Mouse (Mus musculus): Measurements from ENCODE around the gene Psg17. TPM values are rescaled to one million over a fixed set of nuclear protein-coding genes. Genes with fewer than 3 reads are reported as not detected.

Psg17 gene
- polyA plus RNA-seq, 1 experiment = 0.01 TPM

DNA sequence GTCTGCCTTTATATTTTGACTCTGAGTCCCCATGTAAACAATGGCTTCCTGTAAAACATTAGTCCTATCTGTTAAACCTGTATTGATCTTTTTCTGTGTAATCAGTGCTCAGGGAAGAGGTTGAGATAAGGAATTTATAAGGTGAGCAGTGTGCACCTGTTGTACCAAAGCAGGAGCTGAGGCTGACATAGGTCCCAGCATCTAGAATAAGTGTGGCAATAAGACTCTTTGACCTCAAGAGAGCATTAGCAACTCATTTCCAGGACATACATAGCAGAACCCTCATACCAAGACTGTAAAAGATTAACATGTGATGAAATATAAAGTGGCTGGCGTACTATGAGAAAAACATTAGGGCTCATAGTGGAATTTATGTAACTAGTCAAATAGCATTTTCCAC lies 27.0 kb upstream of the Psg17 start:
- TF ChIP-seq MYOD1 (IDR thresholded peaks at IDR 0.05; ENCODE audit: control insufficient read depth in 1 of 3, insufficient read length in 2 of 3, low read depth in 2 of 3) (no peak), TCF3 (IDR thresholded peaks at IDR 0.05; ENCODE audit: insufficient read length, low read depth) (no peak), MYOG (IDR thresholded peaks at IDR 0.05; ENCODE audit: control insufficient read depth in 1 of 3, insufficient read depth in 1 of 3, insufficient read length in 2 of 3, low read depth in 2 of 3) (no peak), TCF12 (IDR thresholded peaks at IDR 0.05; ENCODE audit: insufficient read depth, poor library complexity, severe bottlenecking) (no peak), E2F4 (IDR thresholded peaks at IDR 0.05; ENCODE audit: insufficient read depth) (no peak), POLR2AphosphoS2 (IDR thresholded peaks at IDR 0.05; ENCODE audit: insufficient read length, low read depth) (no peak), USF1 (IDR thresholded peaks at IDR 0.05; ENCODE audit: low read depth) (no peak), SRF (IDR thresholded peaks at IDR 0.05; ENCODE audit: control insufficient read depth, insufficient read length, low read depth) (no peak)

DNA sequence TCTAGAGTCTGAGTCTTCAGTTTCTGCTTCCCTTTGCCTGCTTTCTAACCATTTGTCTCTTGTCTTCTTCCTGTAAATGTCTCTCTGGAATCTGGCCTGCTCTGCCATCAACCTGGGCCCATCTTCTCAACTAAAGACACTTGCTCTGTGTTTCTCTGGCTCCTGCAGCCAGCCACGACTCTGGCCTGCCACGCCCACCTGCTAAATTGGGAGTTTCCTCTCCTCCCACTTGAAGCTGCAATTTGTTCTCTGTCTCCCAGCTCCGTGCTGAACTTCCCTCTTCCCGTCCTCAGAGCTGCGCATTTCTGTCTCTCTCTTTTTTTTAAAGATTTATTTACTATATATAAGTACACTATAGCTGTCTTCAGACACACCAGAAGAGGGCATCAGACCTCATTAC lies 23.4 kb upstream of the Psg17 start:
- TF ChIP-seq POLR2AphosphoS2 (IDR thresholded peaks at IDR 0.05; ENCODE audit: insufficient read length, low read depth) (no peak), MAX (IDR thresholded peaks at IDR 0.05; ENCODE audit: low read depth) (no peak)
- no peaks in the 10 kb centered on the region for H3K36me3 ChIP-seq (ENCODE audit: control insufficient read depth, insufficient read depth)
- no peak overlapping the region for H3K4me2 ChIP-seq (ENCODE audit: low read depth)

More for the DNA sequence above, 27.0 kb upstream of the Psg17 start:
- Histone ChIP-seq H3ac (ENCODE audit: control insufficient read depth, insufficient read length) (no peak overlapping the region), H3K27me3 (ENCODE audit: control insufficient read depth, insufficient read depth, insufficient read length) (no peaks in the 10 kb centered on the region), H3K36me3 (ENCODE audit: control insufficient read depth, insufficient read depth) (no peaks in the 10 kb centered on the region), H3K4me3 (no peak overlapping the region), H3K79me2 (ENCODE audit: control insufficient read depth, insufficient read depth) (no peaks in the 10 kb centered on the region), H3K4me2 (ENCODE audit: low read depth) (no peak overlapping the region)

DNA sequence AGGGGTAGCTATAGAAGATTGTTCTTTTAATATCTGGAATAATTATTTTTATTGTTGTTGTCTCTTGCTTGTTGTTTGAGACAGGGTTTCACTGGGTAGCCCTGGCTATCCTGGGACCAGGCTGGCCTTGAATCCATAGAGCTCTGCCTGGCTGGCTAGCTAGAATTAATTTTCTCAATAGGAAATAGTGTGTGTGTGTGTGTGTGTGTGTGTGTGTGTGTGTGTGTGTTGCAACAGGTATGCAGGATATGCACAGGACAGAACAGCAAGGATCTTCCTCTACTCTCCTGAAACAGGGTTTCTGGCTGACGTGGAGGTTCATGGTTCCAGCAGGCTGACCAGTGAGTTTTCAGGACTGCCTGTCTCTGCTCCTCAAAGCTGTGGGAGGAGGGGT lies 19.8 kb upstream of the Psg17 start:
- H3K36me3 ChIP-seq (ENCODE audit: control insufficient read depth, insufficient read depth) = no peaks in the 10 kb centered on the region
- TF ChIP-seq POLR2A (IDR thresholded peaks at IDR 0.05; ENCODE audit: insufficient read length, low read depth) = no peak
- no peak overlapping the region for H3ac ChIP-seq (ENCODE audit: control insufficient read depth, insufficient read length)
- H3K4me2 ChIP-seq (ENCODE audit: low read depth) = peak overlapping the region; percentile 65
- H3K79me2 ChIP-seq (ENCODE audit: control insufficient read depth, insufficient read depth) = no peaks in the 10 kb centered on the region
- H3K27me3 ChIP-seq (ENCODE audit: control insufficient read depth, insufficient read depth, insufficient read length) = no peaks in the 10 kb centered on the region
- peak overlapping the region; percentile 20 for H3K4me3 ChIP-seq

More for the DNA sequence above, 23.4 kb upstream of the Psg17 start:
- Histone ChIP-seq H3K4me3 (no peak overlapping the region), H3K27me3 (ENCODE audit: control insufficient read depth, insufficient read depth, insufficient read length) (no peaks in the 10 kb centered on the region), H3ac (ENCODE audit: control insufficient read depth, insufficient read length) (no peak overlapping the region), H3K79me2 (ENCODE audit: control insufficient read depth, insufficient read depth) (no peaks in the 10 kb centered on the region)

DNA sequence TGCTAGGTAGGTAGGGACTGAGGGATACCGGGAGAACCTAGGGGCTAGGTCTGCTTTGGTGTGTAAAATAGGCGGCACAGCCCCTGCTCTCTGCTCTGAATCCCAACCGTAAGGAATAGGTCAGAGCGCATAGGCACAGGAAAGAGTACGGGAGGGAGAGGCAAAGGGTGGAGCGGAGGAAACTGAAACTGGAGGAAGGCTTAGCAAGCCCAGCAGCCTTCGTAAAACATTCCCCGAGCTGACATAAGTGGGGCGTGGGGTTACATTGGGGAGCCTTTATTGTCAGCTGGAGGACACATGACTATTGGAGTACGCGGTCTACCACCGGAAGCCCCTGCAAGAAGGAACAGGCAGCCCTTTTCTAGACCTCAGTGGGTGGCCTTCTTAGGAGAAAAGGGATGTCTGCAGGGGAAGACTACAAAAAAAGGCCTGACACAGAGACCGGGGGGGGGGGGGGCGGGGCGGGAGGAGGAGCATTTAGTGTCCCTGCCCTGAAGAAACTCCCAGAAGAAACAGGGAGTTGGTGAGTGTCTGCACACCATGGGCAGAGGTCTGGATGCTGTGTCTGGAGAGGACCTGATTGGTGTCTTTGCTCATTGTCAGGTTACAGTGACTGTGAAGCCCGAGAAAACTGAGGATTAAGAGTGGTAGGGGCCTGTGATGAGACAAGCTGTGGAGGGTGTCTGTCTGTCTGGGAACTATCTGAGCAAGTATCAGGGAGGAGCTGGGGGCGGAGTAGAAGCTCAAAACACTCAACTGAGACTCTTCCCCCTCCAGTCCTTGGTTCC lies 19.2 kb upstream of the Psg17 start:
- peak overlapping the region; percentile 20 for H3K4me3 ChIP-seq
- no peaks in the 10 kb centered on the region for H3K27me3 ChIP-seq (ENCODE audit: control insufficient read depth, insufficient read depth, insufficient read length)
- H3K36me3 ChIP-seq (ENCODE audit: control insufficient read depth, insufficient read depth) = no peaks in the 10 kb centered on the region
- H3ac ChIP-seq (ENCODE audit: control insufficient read depth, insufficient read length) = no peak overlapping the region
- H3K4me2 ChIP-seq (ENCODE audit: low read depth) = peak overlapping the region; percentile 65
- no peak for TF ChIP-seq POLR2A (IDR thresholded peaks at IDR 0.05; ENCODE audit: insufficient read length, low read depth)
- TF ChIP-seq TCF12 (IDR thresholded peaks at IDR 0.05; ENCODE audit: insufficient read depth, poor library complexity, severe bottlenecking) = no peak
- no peak for TF ChIP-seq POLR2AphosphoS2 (IDR thresholded peaks at IDR 0.05; ENCODE audit: insufficient read length, low read depth)
- no peak for TF ChIP-seq MYOG (IDR thresholded peaks at IDR 0.05; ENCODE audit: control insufficient read depth in 1 of 3, insufficient read depth in 1 of 3, insufficient read length in 2 of 3, low read depth in 2 of 3)
- no peak for TF ChIP-seq SRF (IDR thresholded peaks at IDR 0.05; ENCODE audit: control insufficient read depth, insufficient read length, low read depth)
- no peak for TF ChIP-seq MAX (IDR thresholded peaks at IDR 0.05; ENCODE audit: low read depth)
- TF ChIP-seq E2F4 (IDR thresholded peaks at IDR 0.05; ENCODE audit: insufficient read depth) = no peak
- TF ChIP-seq USF1 (IDR thresholded peaks at IDR 0.05; ENCODE audit: low read depth) = no peak
- no peak for TF ChIP-seq REST (IDR thresholded peaks at IDR 0.05; ENCODE audit: insufficient read depth, insufficient read length)
- no peaks in the 10 kb centered on the region for H3K79me2 ChIP-seq (ENCODE audit: control insufficient read depth, insufficient read depth)

DNA sequence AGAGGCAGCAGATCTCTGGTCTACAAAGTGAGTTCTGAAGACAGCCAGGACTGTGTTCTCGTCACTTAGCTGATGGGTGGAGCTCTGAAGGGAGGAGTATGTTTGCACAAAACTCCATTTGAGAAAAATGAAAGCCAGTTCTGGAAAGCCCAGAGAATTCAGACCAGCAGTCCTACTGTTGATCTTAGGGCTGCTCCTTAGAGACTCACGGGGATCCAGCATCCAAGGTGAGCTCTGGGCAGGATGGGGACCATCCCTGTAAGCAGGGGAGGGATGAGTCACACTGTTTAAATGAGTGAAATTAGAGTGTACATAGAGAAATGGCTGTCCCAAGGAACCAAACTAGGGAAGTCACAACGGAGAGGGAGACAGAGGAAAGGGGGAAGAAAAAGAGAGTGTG lies 18.5 kb upstream of the Psg17 start, which contains the start of gene Mill2:
Gene Mill2, plus strand, starts transcription at position 102 of the 400 bp plus-strand sequence.
- TF ChIP-seq SRF (IDR thresholded peaks at IDR 0.05; ENCODE audit: control insufficient read depth, insufficient read length, low read depth) (no peak), TCF3 (IDR thresholded peaks at IDR 0.05; ENCODE audit: insufficient read length, low read depth) (no peak), E2F4 (IDR thresholded peaks at IDR 0.05; ENCODE audit: insufficient read depth) (no peak), TCF12 (IDR thresholded peaks at IDR 0.05; ENCODE audit: insufficient read depth, poor library complexity, severe bottlenecking) (no peak), MYOD1 (IDR thresholded peaks at IDR 0.05; ENCODE audit: control insufficient read depth in 1 of 3, insufficient read length in 2 of 3, low read depth in 2 of 3) (no peak), REST (IDR thresholded peaks at IDR 0.05; ENCODE audit: insufficient read depth, insufficient read length) (no peak), MAX (IDR thresholded peaks at IDR 0.05; ENCODE audit: low read depth) (no peak), CEBPB (IDR thresholded peaks at IDR 0.05; ENCODE audit: insufficient read depth, poor library complexity, severe bottlenecking) (no peak), POLR2A (IDR thresholded peaks at IDR 0.05; ENCODE audit: insufficient read length, low read depth) (no peak), POLR2AphosphoS2 (IDR thresholded peaks at IDR 0.05; ENCODE audit: insufficient read length, low read depth) (no peak), USF1 (IDR thresholded peaks at IDR 0.05; ENCODE audit: low read depth) (no peak), MYOG (IDR thresholded peaks at IDR 0.05; ENCODE audit: control insufficient read depth in 1 of 3, insufficient read depth in 1 of 3, insufficient read length in 2 of 3, low read depth in 2 of 3) (no peak)

More for the DNA sequence above, 18.5 kb upstream of the Psg17 start, which contains the start of gene Mill2:
- no peaks in the 10 kb centered on the region for H3K79me2 ChIP-seq (ENCODE audit: control insufficient read depth, insufficient read depth)
- H3K4me2 ChIP-seq (ENCODE audit: low read depth) = peak within 1 kb of the TSS; percentile 65
- no peaks in the 10 kb centered on the region for H3K36me3 ChIP-seq (ENCODE audit: control insufficient read depth, insufficient read depth)
- H3K27me3 ChIP-seq (ENCODE audit: control insufficient read depth, insufficient read depth, insufficient read length) = no peaks in the 10 kb centered on the region
- H3ac ChIP-seq (ENCODE audit: control insufficient read depth, insufficient read length) = no peak within 1 kb of the TSS
- H3K4me3 ChIP-seq = peak within 1 kb of the TSS; percentile 20
